Mouse (Mus musculus) frontal cortex, postnatal 25 days (tissue): ENCODE measurements around the gene Arhgef26.

Experiments
- DNase-seq, 2 experiments: peaks; one replicate each; pipeline ENCODE4 v3.0.0; 2022; ENCODE audit warnings: low spot score in 2 of 2

The Arhgef26 gene

GRCm38 (mm10) chr3:62449871-62450496 lies 111.8 kb downstream of the Arhgef26 start:
- no peak for DNase-seq

- DNase-seq: no peak
Measured at GRCm38 (mm10) chr3:62452961-62453360, 114.8 kb downstream of the Arhgef26 start.

- no peak for DNase-seq
Measured at GRCm38 (mm10) chr3:62454096-62454495, 116.0 kb downstream of the Arhgef26 start.

- no peak for DNase-seq
Measured at GRCm38 (mm10) chr3:62455854-62456253, 117.7 kb downstream of the Arhgef26 start.

GRCm38 (mm10) chr3:62458284-62459013 lies 120.3 kb downstream of the Arhgef26 start:
- peak; percentile 50 to 53 for DNase-seq

- DNase-seq: no peak
Measured at GRCm38 (mm10) chr3:62459483-62459882, 121.3 kb downstream of the Arhgef26 start.

GRCm38 (mm10) chr3:62464276-62464675 lies 126.1 kb downstream of the Arhgef26 start:
- DNase-seq: no peak

- DNase-seq: no peak
Measured at GRCm38 (mm10) chr3:62470179-62470578, 132.0 kb downstream of the Arhgef26 start.

- DNase-seq: no peak
Measured at GRCm38 (mm10) chr3:62484340-62484739, 146.2 kb downstream of the Arhgef26 start.

- no peak for DNase-seq
Measured at GRCm38 (mm10) chr3:62492568-62492967, 154.4 kb downstream of the Arhgef26 start.

GRCm38 (mm10) chr3:62499327-62499726 lies 161.2 kb downstream of the Arhgef26 start:
- no peak for DNase-seq

GRCm38 (mm10) chr3:62505166-62505900 lies 167.2 kb downstream of the Arhgef26 start:
- no peak for DNase-seq

GRCm38 (mm10) chr3:62506488-62507205 lies 168.5 kb downstream of the Arhgef26 start, which contains the start of gene Dhx36:
Dhx36 (minus strand) TSS chr3:62507004.
- DNase-seq: peak; percentile 96 to 97

- no peak for DNase-seq
Measured at GRCm38 (mm10) chr3:62507206-62507647, 169.1 kb downstream of the Arhgef26 start.
